Comparison of ENCODE assay signal across 8 mouse cellular contexts in genomic region chr10:13968234-13968555, GRCm38 (mm10). TPM values are rescaled to one million over a fixed set of nuclear protein-coding genes. Genes with fewer than 3 reads are reported as not detected.
A peak's percentile ranks its signal among the peaks of the same experiment; 100 is the strongest.
DNase-seq lines count a peak whose midpoint lies in the region; ATAC-seq and TF ChIP-seq lines count a peak whose summit lies in the region.

No protein-coding gene starts in this region.

- 14% methylated on average over 5 of the region's 5 CpGs for WGBS in heart, embryonic 11.5 days (ENCODE audit: insufficient replicate concordance)
- 8% methylated on average over 5 of the region's 5 CpGs for WGBS in forebrain, postnatal 0 days
- 3% methylated on average over 5 of the region's 5 CpGs for WGBS in macrophage (ENCODE audit: missing documents)

- H3K27ac ChIP-seq in heart, embryonic 11.5 days (ENCODE audit: low read depth, low read length) = peak overlapping the region; percentile 98
- H3K27ac ChIP-seq in forebrain, postnatal 0 days (ENCODE audit: low read depth, low read length) = peak overlapping the region; percentile 98
- peak overlapping the region; percentile 43; the same call in 1 of the 2 replicates for H3K27ac ChIP-seq in macrophage

- peak overlapping the region; percentile 93 for H3K9ac ChIP-seq in heart, embryonic 11.5 days (ENCODE audit: low read depth, low read length)
- peak overlapping the region; percentile 97 for H3K9ac ChIP-seq in forebrain, postnatal 0 days

- H3K27me3 ChIP-seq in heart, embryonic 11.5 days (ENCODE audit: control insufficient read depth, insufficient read depth, low read length) = no peaks in the 10 kb centered on the region
- no peaks in the 10 kb centered on the region for H3K27me3 ChIP-seq in forebrain, postnatal 0 days (ENCODE audit: insufficient read depth, low read length)

- no peaks in the 10 kb centered on the region for H3K36me3 ChIP-seq in heart, embryonic 11.5 days (ENCODE audit: control insufficient read depth, insufficient read depth, low read length)
- no peaks in the 10 kb centered on the region for H3K36me3 ChIP-seq in forebrain, postnatal 0 days (ENCODE audit: insufficient read depth)
- H3K36me3 ChIP-seq in macrophage (ENCODE audit: inconsistent target) = no peaks in the 10 kb centered on the region

- no peaks in the 10 kb centered on the region for H3K9me3 ChIP-seq in heart, embryonic 11.5 days (replicated peaks; ENCODE audit: control insufficient read depth, low read length)
- H3K9me3 ChIP-seq in forebrain, postnatal 0 days (ENCODE audit: low read length) = no peaks in the 10 kb centered on the region

- no peaks in the 10 kb centered on the region for H3K4me1 ChIP-seq in heart, embryonic 11.5 days (ENCODE audit: control insufficient read depth, insufficient read depth, low read length)
- no peaks in the 10 kb centered on the region for H3K4me1 ChIP-seq in forebrain, postnatal 0 days (ENCODE audit: insufficient read depth)

- no peak for ATAC-seq in heart, embryonic 11.5 days (replicated peaks; ENCODE audit: insufficient number of reproducible peaks, low FRiP score, low TSS enrichment)
- ATAC-seq in CD4-positive, CD25-positive, alpha-beta regulatory T cell, adult 4 months = peak; percentile 31
- no peak for ATAC-seq in forebrain, postnatal 0 days

- peak overlapping the region; percentile 81 for H3K4me2 ChIP-seq in heart, embryonic 11.5 days
- H3K4me2 ChIP-seq in forebrain, postnatal 0 days (ENCODE audit: low read depth) = peak overlapping the region; percentile 99

- TF ChIP-seq CTCF in forebrain, postnatal 0 days (IDR thresholded peaks at IDR 0.05; ENCODE audit: low read depth) = no peak

- no peak for DNase-seq in heart, adult 9 months (ENCODE audit: low spot score in 2 of 2)
- DNase-seq in forebrain, postnatal 0 days = no peak
- no peak for DNase-seq in frontal cortex, postnatal 25 days (ENCODE audit: low spot score in 2 of 2)
- DNase-seq in adrenal gland, postnatal 36 days = no peak
- DNase-seq in kidney, adult 11 months = no peak

- peak overlapping the region; percentile 72 for H3K4me3 ChIP-seq in heart, embryonic 11.5 days (ENCODE audit: low read depth, low read length)
- peak overlapping the region; percentile 90 for H3K4me3 ChIP-seq in forebrain, postnatal 0 days (ENCODE audit: low read depth, low read length)
- H3K4me3 ChIP-seq in macrophage (ENCODE audit: inconsistent target) = peak overlapping the region; percentile 67

- H3K79me2 ChIP-seq in macrophage (ENCODE audit: inconsistent target) = no peaks in the 10 kb centered on the region

RNA-seq across cellular contexts. Expression of gene Hivep2, which starts 2.3 kb away (rescaled TPM):
- 7.3 and 8.0 TPM in 2 replicates for polyA plus RNA-seq in heart, embryonic 11.5 days (2014; fragmentation: Nextera tagmentation; extraction: Ambion mirVana)
- polyA plus RNA-seq in CD4-positive, CD25-positive, alpha-beta regulatory T cell, adult 4 months (2017; shearing (Covaris generic)) = 10 to 100 TPM; 20.2 to 20.7 TPM
- total RNA-seq in forebrain, postnatal 0 days (2014; rRNA removed) = 55.4 and 66.6 TPM in 2 replicates
- polyA plus RNA-seq in forebrain, postnatal 0 days (2015; fragmentation: Nextera tagmentation; extraction: Ambion mirVana) = 17.8 and 22.9 TPM in 2 replicates
- 100 to 1,000 TPM in 9 of 26 experiments, 10 to 100 TPM in 17; 14.2 to 496 (median 34.9) TPM for total RNA-seq in macrophage (2018; cell fraction: chromatin; rRNA removed)
- 10 to 100 TPM in 4 of 26 experiments, 1 to 10 TPM in 22; 2.5 to 66.5 (median 5.7) TPM for total RNA-seq in macrophage (2018; cell fraction: cytosol; rRNA removed)
- 100 to 1,000 TPM in 5 of 26 experiments, 10 to 100 TPM in 21; 10.3 to 337 (median 21.3) TPM for total RNA-seq in macrophage (2018; cell fraction: nucleus; rRNA removed)
- 2.0 to 3.3 TPM (median 3.2 TPM) in 3 replicates for polyA plus RNA-seq in macrophage (2018)
- total RNA-seq in adrenal gland, postnatal 36 days (2021) = 10 to 100 TPM; 33.7 to 35.1 TPM

Comparison
In these comparisons a context has a peak if more than half of its experiments do, and no peak if none do; other contexts are left out.
1. H3K27ac ChIP-seq: peak in every context shown above with its lines; median percentile 98 in heart, embryonic 11.5 days; 98 in forebrain, postnatal 0 days; 43 in macrophage.